Mouse (Mus musculus) lung, postnatal 0 days (tissue): Measurements from ENCODE around the gene Nsa2. TPM values are rescaled to one million over a fixed set of nuclear protein-coding genes. Genes with fewer than 3 reads are reported as not detected.

Source experiments
- ATAC-seq: fragments of 200-750 bp; cut with Nextera tagmentation; 2 replicates; pipeline ENCODE4 v1.8.0; 2017; ENCODE audit warnings: moderate library complexity
- DNase-seq: peaks from one replicate; pipeline ENCODE4 v3.0.0-alpha.2; 2016; ENCODE audit warnings: low spot score
- H3K27ac ChIP-seq: fragments of 300-500 bp; sonication (generic); 2 replicates; pipeline ENCODE4 v1.5.1; 2014; ENCODE audit warnings: antibody characterized with exemption, mild to moderate bottlenecking, low read length, mixed read lengths
- H3K27me3 ChIP-seq: fragments of 300-500 bp; sonication (generic); replicated peaks from 2 replicates; pipeline ENCODE4 v1.6.1; 2014; ENCODE audit warnings: low read length, mixed read lengths; ENCODE audit not compliant: insufficient read depth
- H3K36me3 ChIP-seq: fragments of 300-500 bp; sonication (generic); 2 replicates; pipeline ENCODE4 v1.6.1; 2014; ENCODE audit warnings: low read length, mixed read lengths; ENCODE audit not compliant: insufficient read depth
- H3K4me1 ChIP-seq: fragments of 300-500 bp; sonication (generic); 2 replicates; pipeline ENCODE4 v1.6.1; 2014; ENCODE audit warnings: antibody characterized with exemption, low read depth, low read length, mixed read lengths; ENCODE audit not compliant: insufficient read depth
- H3K4me2 ChIP-seq: fragments of 300-500 bp; sonication (generic); replicated peaks from 2 replicates; pipeline ENCODE4 v1.6.1; 2014; ENCODE audit warnings: low read depth, mild to moderate bottlenecking, low read length, moderate library complexity, mixed read lengths
- H3K4me3 ChIP-seq: fragments of 300-500 bp; sonication (generic); 2 replicates; pipeline ENCODE4 v1.5.1; 2014; ENCODE audit warnings: low read depth, low read length
- H3K9ac ChIP-seq: fragments of 300-500 bp; sonication (generic); replicated peaks from 2 replicates; pipeline ENCODE4 v1.6.1; 2014; ENCODE audit warnings: low read depth, mild to moderate bottlenecking
- H3K9me3 ChIP-seq: fragments of 300-500 bp; sonication (generic); 2 replicates; pipeline ENCODE4 v1.6.1; 2016; ENCODE audit warnings: low read length, mixed read lengths
- CTCF ChIP-seq: IDR thresholded peaks from 2 replicates; pipeline ENCODE4 v1.5.1; 2016; ENCODE audit warnings: antibody characterized with exemption, mild to moderate bottlenecking
- EP300 ChIP-seq: IDR thresholded peaks from 2 replicates; pipeline ENCODE4 v1.6.1; 2016; ENCODE audit warnings: antibody characterized with exemption, mild to moderate bottlenecking, control low read depth
- WGBS: fragments of 180-500 bp; shearing (Covaris S2); extraction: QIAGEN DNeasy Blood & Tissue Kit; methylation state at CpG from one replicate; pipeline ENCODE4 v1.1.7; 2014; 5-methylcytosine and 5-hydroxymethylcytosine counted together
- polyA plus RNA-seq: library from polyadenylated mRNA; unstranded; fragments of >200 nt; fragmentation: Nextera tagmentation; extraction: Ambion mirVana; gene quantifications from 2 replicates; pipeline ENCODE4 v1.2.1, GENCODE M21; 2015

Gene Nsa2
- polyA plus RNA-seq, 1 experiment from 2014 or later: 43.9 TPM

- Histone ChIP-seq H3K4me1 (no peaks in the 10 kb centered on the region), H3K9ac (no peak overlapping the region), H3K4me3 (no peak overlapping the region), H3K4me2 (no peak overlapping the region), H3K27ac (no peak overlapping the region), H3K27me3 (no peaks in the 10 kb centered on the region), H3K36me3 (no peaks in the 10 kb centered on the region), H3K9me3 (no peaks in the 10 kb centered on the region)
- TF ChIP-seq EP300: no peak
- no peak for TF ChIP-seq CTCF
- ATAC-seq: no peak
- DNase-seq: no peak
- 94% methylated on average over 6 of the region's 6 CpGs for WGBS
Measured at GRCm38 (mm10) chr13:97087421-97087820, 50.3 kb downstream of the Nsa2 start.

DNA sequence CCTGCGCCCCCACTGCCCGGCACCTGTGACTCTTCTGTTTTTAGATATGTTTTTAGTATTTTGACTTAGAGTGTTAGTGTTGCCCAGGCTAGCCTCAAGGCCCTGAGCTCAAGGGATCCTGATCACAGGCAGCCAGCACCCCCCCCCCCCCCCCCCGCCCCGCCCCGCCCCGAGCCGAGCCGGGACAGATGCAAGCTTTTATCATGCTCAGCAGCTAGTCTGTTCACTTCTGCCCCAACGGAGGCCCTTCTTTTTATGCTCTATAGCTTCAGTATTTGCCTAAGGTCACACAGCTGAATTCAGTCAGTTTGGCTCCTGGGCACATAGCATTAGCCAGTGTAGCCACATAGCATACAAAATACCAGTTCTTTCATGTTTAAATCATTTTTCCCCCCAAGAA is 51.4 kb downstream of the Nsa2 start:
- ATAC-seq: no peak
- no peaks in the 10 kb centered on the region for H3K9me3 ChIP-seq
- no peak overlapping the region for H3K27ac ChIP-seq
- no peak for DNase-seq
- H3K4me2 ChIP-seq: no peak overlapping the region
- 75% methylated on average over 8 of the region's 9 CpGs for WGBS
- no peaks in the 10 kb centered on the region for H3K27me3 ChIP-seq
- no peaks in the 10 kb centered on the region for H3K36me3 ChIP-seq
- no peak overlapping the region for H3K9ac ChIP-seq
- no peaks in the 10 kb centered on the region for H3K4me1 ChIP-seq
- no peak overlapping the region for H3K4me3 ChIP-seq
- TF ChIP-seq CTCF: no peak
- no peak for TF ChIP-seq EP300

GRCm38 (mm10) chr13:97082432-97082831 is 55.3 kb downstream of the Nsa2 start:
- Histone ChIP-seq H3K4me1 (no peaks in the 10 kb centered on the region), H3K36me3 (no peaks in the 10 kb centered on the region), H3K4me3 (no peak overlapping the region), H3K9ac (no peak overlapping the region), H3K27ac (no peak overlapping the region), H3K27me3 (no peaks in the 10 kb centered on the region), H3K9me3 (no peaks in the 10 kb centered on the region), H3K4me2 (no peak overlapping the region)
- WGBS: 82% methylated on average over 7 of the region's 7 CpGs
- DNase-seq (no peak), ATAC-seq (no peak)
- no peak for TF ChIP-seq EP300
- TF ChIP-seq CTCF: no peak

GRCm38 (mm10) chr13:97080615-97081014 is 57.1 kb downstream of the Nsa2 start:
- no peak for DNase-seq
- H3K9me3 ChIP-seq: no peaks in the 10 kb centered on the region
- no peak overlapping the region for H3K4me2 ChIP-seq
- TF ChIP-seq EP300 (no peak), CTCF (no peak)
- 73% methylated on average over 3 of the region's 3 CpGs for WGBS
- H3K27ac ChIP-seq: no peak overlapping the region
- H3K4me3 ChIP-seq: no peak overlapping the region
- H3K4me1 ChIP-seq: no peaks in the 10 kb centered on the region
- no peak for ATAC-seq
- H3K27me3 ChIP-seq: no peaks in the 10 kb centered on the region
- H3K9ac ChIP-seq: no peak overlapping the region
- H3K36me3 ChIP-seq: no peaks in the 10 kb centered on the region

- Histone ChIP-seq H3K9ac (no peak overlapping the region), H3K4me2 (no peak overlapping the region), H3K4me1 (no peaks in the 10 kb centered on the region), H3K9me3 (no peaks in the 10 kb centered on the region), H3K4me3 (no peak overlapping the region), H3K36me3 (no peaks in the 10 kb centered on the region), H3K27me3 (no peaks in the 10 kb centered on the region), H3K27ac (no peak overlapping the region)
- TF ChIP-seq CTCF (no peak), EP300 (no peak)
- ATAC-seq (no peak), DNase-seq (no peak)
- WGBS: 73% methylated on average over 2 of the region's 2 CpGs
Measured at GRCm38 (mm10) chr13:97080201-97080600, 57.5 kb downstream of the Nsa2 start.

Other genes with a start within 250 kb of the Nsa2 start
- 0.19 and 0.27 TPM in 2 replicates for gene Gcnt4, start 213.2 kb downstream of the Nsa2 start, polyA plus RNA-seq
- gene 1700029F12Rik, start 103.6 kb downstream of the Nsa2 start, polyA plus RNA-seq: not detected in 2 replicates
- gene Fam169a, start 70.7 kb downstream of the Nsa2 start, polyA plus RNA-seq: 0.21 and 0.24 TPM in 2 replicates
- 6.0 and 6.3 TPM in 2 replicates for gene Gm6169, start 38.7 kb downstream of the Nsa2 start, polyA plus RNA-seq
- 11.1 and 11.9 TPM in 2 replicates for gene Gfm2, start within 50 bp of the Nsa2 start, polyA plus RNA-seq
- 23.6 and 26.6 TPM in 2 replicates for gene Hexb, start 60.4 kb upstream of the Nsa2 start, polyA plus RNA-seq
- gene Enc1, start 103.2 kb upstream of the Nsa2 start, polyA plus RNA-seq: 2.6 and 4.0 TPM in 2 replicates